Mouse (Mus musculus) G1E (cell line): ENCODE data around the gene 2010111I01Rik.

ENCODE experiments used
- CTCF ChIP-seq: IDR thresholded peaks from 2 replicates; pipeline ENCODE4 v1.5.1; 2012; ENCODE audit warnings: low read depth, low read length, inconsistent platforms, mixed read lengths
- POLR2AphosphoS5 ChIP-seq: IDR thresholded peaks from 2 replicates; pipeline ENCODE4 v1.6.1; 2012; ENCODE audit warnings: low read depth, low read length, inconsistent platforms; ENCODE audit not compliant: insufficient replicate concordance
- TAL1 ChIP-seq: conservative IDR thresholded peaks from 2 replicates; pipeline ENCODE4 v1.6.1; 2012; ENCODE audit warnings: low read depth, low read length, inconsistent platforms, mixed read lengths

DNA sequence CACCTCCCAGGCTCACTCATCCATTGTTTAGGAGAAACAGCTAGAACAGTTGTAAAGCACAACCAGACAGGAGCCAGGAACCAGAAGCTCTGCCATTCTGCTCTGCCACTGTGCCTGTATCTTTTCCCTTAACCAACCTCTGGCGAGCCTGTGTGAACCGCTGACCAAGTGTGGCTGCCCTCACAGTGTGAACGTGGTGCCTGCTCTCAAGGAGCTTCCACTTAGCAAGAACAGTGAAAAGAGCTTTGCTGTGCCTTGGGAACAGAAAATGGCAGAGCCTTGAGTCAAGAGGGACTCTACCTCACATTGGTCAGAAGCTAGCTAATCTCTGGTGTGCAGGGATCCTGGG lies 207.4 kb downstream of the 2010111I01Rik start:
- no peak for TF ChIP-seq CTCF
- no peak for TF ChIP-seq POLR2AphosphoS5
- TF ChIP-seq TAL1, result no peak
